Mouse (Mus musculus) lung, adult 18-20 months (tissue): ENCODE measurements around the gene Ern2.

Experiments
- DNase-seq, 2 experiments: peaks; one replicate each; pipeline ENCODE4 v3.0.0; 2022; ENCODE audit warnings: mixed read lengths in 2 of 2

Ern2 gene

GRCm38 (mm10) chr7:122186043-122186442 lies at the start of gene Ern2:
Ern2 (minus strand) TSS chr7:122186207.
- DNase-seq = no peak

- DNase-seq = no peak
Observed at GRCm38 (mm10) chr7:122230866-122231265, 44.9 kb upstream of the Ern2 start.

- no peak for DNase-seq
Observed at GRCm38 (mm10) chr7:122229916-122230315, 43.9 kb upstream of the Ern2 start.

- no peak for DNase-seq
Observed at GRCm38 (mm10) chr7:122229306-122229705, 43.3 kb upstream of the Ern2 start.

GRCm38 (mm10) chr7:122226744-122227143 lies 40.7 kb upstream of the Ern2 start:
- DNase-seq = no peak

- DNase-seq = no peak
Observed at GRCm38 (mm10) chr7:122226020-122226742, 40.2 kb upstream of the Ern2 start.

GRCm38 (mm10) chr7:122219315-122219801 lies 33.4 kb upstream of the Ern2 start, which contains the start of gene Chp2:
Chp2 (plus strand) TSS chr7:122219496.
- DNase-seq = peak; percentile 30 to 31

- no peak for DNase-seq
Observed at GRCm38 (mm10) chr7:122208276-122209021, 22.4 kb upstream of the Ern2 start.

- DNase-seq = no peak
Observed at GRCm38 (mm10) chr7:122206121-122206520, 20.1 kb upstream of the Ern2 start.

- no peak for DNase-seq
Observed at GRCm38 (mm10) chr7:122203936-122204335, 17.9 kb upstream of the Ern2 start.

- no peak for DNase-seq
Observed at GRCm38 (mm10) chr7:122199296-122199695, 13.3 kb upstream of the Ern2 start.

GRCm38 (mm10) chr7:122197306-122197705 lies 11.3 kb upstream of the Ern2 start:
- DNase-seq = peak in 1 of 2 experiments; percentile 43

GRCm38 (mm10) chr7:122196771-122197170 lies 10.8 kb upstream of the Ern2 start:
- no peak for DNase-seq

- DNase-seq = no peak
Observed at GRCm38 (mm10) chr7:122193919-122194318, 7.9 kb upstream of the Ern2 start.

- no peak for DNase-seq
Observed at GRCm38 (mm10) chr7:122191097-122191496, 5.1 kb upstream of the Ern2 start.

- no peak for DNase-seq
Observed at GRCm38 (mm10) chr7:122189484-122189883, 3.5 kb upstream of the Ern2 start.

GRCm38 (mm10) chr7:122184569-122184968 lies 1.4 kb downstream of the Ern2 start:
- no peak for DNase-seq

GRCm38 (mm10) chr7:122180720-122181119 lies 5.3 kb downstream of the Ern2 start:
- DNase-seq = no peak

GRCm38 (mm10) chr7:122171613-122172012 lies 14.4 kb downstream of the Ern2 start:
- DNase-seq = no peak

- no peak for DNase-seq
Observed at GRCm38 (mm10) chr7:122170705-122171104, 15.3 kb downstream of the Ern2 start.

- DNase-seq = no peak
Observed at GRCm38 (mm10) chr7:122167203-122167602, 18.8 kb downstream of the Ern2 start.

GRCm38 (mm10) chr7:122163766-122164165 lies 22.2 kb downstream of the Ern2 start:
- DNase-seq = no peak

- DNase-seq = no peak
Observed at GRCm38 (mm10) chr7:122160037-122160436, 26.0 kb downstream of the Ern2 start.
